Mouse (Mus musculus) stomach, adult 2 months (tissue): ENCODE results near the gene Olfr59. TPM values are rescaled to one million over a fixed set of nuclear protein-coding genes. Genes with fewer than 3 reads are reported as not detected.

Source experiments
- polyA plus RNA-seq: library from polyadenylated mRNA; depleted of rRNA; stranded (reverse); fragments of >200 nt; gene quantifications from 2 replicates; pipeline ENCODE4 v1.2.3, GENCODE M21; 2012; rRNA removed

Olfr59 gene
- not detected in 2 replicates for polyA plus RNA-seq

GRCm38 (mm10) chr11:74283436-74283835 is at the start of gene Olfr59:
Gene Olfr59, plus strand, starts transcription at chr11:74283736.

GRCm38 (mm10) chr11:74259508-74259907 is 24.0 kb upstream of the Olfr59 start, which contains the start of gene Olfr406:
Gene Olfr406, plus strand, starts transcription at chr11:74259808.

GRCm38 (mm10) chr11:74337931-74338330 is 54.4 kb downstream of the Olfr59 start, which contains the start of gene Olfr410:
Gene Olfr410, minus strand, starts transcription at chr11:74338031.

Other genes with a start within 250 kb of the Olfr59 start
- not detected in 2 replicates for gene Olfr139, start 227.2 kb upstream of the Olfr59 start, polyA plus RNA-seq
- not detected in 2 replicates for gene Olfr399, start 227.1 kb upstream of the Olfr59 start, polyA plus RNA-seq
- gene Zfp616, start 213.8 kb upstream of the Olfr59 start, polyA plus RNA-seq = not detected in 2 replicates
- gene Olfr401, start 170.0 kb upstream of the Olfr59 start, polyA plus RNA-seq = not detected in 2 replicates
- not detected in 2 replicates for gene Olfr402, start 130.2 kb upstream of the Olfr59 start, polyA plus RNA-seq
- gene Olfr403, start 97.5 kb upstream of the Olfr59 start, polyA plus RNA-seq = not detected in 2 replicates
- gene Olfr43, start 72.4 kb upstream of the Olfr59 start, polyA plus RNA-seq = not detected in 2 replicates
- gene Olfr406, start 23.9 kb upstream of the Olfr59 start, polyA plus RNA-seq = not detected in 2 replicates
- gene Olfr410, start 54.3 kb downstream of the Olfr59 start, polyA plus RNA-seq = not detected in 2 replicates
- gene Olfr411, start 68.9 kb downstream of the Olfr59 start, polyA plus RNA-seq = not detected in 2 replicates
- gene Olfr412, start 78.3 kb downstream of the Olfr59 start, polyA plus RNA-seq = not detected in 2 replicates